Mouse (Mus musculus) adrenal gland, postnatal 4 days (tissue): ENCODE measurements at regions not wholly inside any gene's neighbourhood (a gene's known extent, or its start where the extent isn't known, plus 50 kb on each side); places are given as distances from the start of the nearest gene placed in this dataset.

ENCODE experiments used
- DNase-seq, 2 experiments: peaks; one replicate each; pipeline ENCODE4 v3.0.0; 2021 to 2022; ENCODE audit warnings: low spot score in 2 of 2, mixed read lengths in 2 of 2

DNA sequence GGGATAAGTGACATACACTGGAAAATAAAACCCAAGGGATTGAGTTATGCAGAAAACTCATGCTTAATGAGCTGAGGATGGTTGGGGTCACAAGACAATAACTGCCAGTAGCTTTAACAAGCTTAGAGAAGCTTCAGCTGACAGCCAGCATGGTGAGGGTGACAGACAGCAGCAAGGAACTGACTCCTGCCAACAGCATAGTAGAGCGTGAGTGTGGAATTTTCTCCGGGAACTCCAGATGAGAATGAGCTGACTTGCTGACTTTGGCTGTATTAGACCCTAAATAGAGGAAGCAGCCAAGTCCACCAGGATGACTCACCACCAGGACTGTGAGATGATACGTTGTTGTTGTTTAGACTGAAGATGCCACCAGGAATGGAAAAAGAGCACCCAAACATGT is 788.2 kb downstream of the Adgrl2 start:
- DNase-seq: no peak

DNA sequence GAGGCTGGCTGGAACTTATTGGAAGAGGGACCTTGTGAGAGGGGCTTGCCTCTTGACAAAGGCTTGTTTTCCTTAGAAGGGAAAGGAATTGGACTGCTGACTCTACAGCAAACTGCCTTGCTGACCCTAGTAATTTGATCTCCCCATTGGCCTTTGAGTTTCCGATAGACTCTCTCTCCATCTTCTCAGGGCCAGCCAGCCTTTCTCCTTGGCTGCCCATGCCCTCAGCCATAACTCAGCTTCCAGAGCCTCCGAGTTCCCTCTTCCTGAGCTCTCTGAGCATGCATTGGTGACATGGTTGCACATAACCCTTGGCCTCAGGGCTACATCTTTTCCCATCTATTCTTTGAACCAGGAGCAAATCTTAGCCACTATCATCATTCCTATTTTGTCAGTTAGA is 803.7 kb downstream of the Adgrl2 start:
- DNase-seq: no peak

DNA sequence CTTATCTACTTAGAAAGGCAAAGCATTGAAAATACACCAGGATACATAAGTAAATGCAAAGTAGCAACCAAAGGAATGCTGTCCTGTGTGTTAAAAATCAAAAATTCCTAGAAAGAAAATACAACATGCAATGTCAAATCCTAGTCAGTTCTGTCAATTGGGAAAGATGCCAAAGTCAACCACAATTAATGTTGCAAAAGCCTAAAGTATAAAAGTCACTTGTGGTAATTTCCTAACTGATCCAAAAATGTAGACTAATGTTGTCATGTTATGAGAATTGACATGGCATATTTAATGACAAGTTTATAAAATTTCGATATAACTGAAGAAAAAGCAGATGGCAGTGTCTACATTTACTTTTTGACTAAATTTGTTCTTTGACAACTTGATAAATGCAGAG is 822.8 kb downstream of the Adgrl2 start:
- no peak for DNase-seq

DNA sequence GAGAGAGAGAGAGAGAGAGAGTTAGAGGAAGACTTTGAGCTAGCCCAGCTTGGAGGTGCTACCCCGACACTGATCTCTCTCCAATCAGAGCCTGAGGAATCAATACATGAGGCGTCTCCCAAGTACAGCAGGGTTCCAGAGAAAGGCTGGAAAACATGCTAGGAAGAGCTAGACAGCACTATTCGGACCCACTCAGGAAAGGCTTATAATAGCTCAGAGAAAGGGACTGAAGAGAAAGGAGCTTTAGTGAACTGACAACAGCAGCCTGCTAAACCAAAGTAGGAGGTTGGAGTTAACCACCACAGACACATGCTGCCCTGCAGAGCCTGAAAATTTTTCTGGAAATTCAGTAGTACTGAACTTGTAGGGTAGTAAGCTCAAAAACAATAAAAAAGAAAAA is 831.3 kb downstream of the Adgrl2 start:
- no peak for DNase-seq

DNA sequence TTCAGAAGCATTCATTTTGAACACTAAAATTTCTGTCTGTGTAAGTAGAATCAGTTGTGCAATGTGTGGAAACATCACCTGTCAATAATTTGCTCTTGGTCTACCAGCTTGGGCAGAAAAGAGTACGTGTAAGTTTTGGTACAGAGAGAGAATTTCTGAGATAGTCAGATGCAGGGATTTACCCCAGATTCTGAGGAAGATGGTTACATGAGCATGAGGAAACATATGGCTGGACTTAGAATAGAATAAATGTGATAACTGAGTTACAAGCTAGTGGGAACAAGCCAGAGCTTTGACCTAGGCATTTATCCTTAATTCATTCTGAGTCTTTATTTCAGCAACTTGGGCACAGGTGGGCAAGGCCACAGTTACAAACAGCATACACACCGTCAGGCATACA is 831.8 kb downstream of the Adgrl2 start:
- no peak for DNase-seq

DNA sequence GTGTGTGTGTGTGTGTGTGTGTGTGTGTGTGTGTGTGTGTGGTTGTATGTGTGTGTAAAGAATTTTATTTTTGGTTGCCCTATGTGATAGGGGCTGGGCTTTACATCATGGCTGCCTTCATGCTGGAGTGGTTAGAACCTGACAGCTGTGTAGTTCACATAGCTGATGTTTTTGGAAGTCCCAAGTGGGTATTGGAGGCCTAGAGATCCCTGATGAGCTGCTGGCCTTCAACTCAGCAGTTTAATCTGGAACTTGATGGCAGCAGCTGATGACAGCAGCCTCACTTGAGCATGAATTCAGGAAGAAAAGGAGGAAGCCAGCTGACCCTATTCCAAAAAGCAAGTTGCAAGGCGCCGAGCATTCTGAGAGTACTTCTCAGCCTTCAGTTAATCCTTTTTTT is 846.6 kb downstream of the Adgrl2 start:
- DNase-seq: no peak

DNA sequence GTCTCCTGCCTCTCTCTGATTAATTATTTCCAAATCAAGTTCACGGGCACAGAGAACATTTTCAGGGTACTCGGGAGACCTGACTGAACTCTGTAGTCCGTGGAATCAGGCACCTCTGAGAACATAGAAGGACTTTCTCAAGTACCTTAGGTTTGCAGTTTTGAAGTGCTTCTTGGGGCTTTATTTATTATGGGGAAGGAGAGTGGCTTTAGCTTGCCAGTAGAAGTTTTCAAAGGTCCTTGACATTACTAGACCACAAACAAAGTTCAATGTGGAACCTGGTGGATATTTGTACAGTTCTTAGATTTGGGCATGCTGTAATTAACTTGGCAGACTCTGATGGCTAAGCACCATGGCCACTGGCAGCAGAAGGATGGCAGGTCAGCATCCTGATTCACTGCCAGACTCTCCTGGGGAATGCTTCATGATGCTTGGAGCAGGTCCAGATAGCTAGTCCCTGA is 853.5 kb downstream of the Adgrl2 start:
- no peak for DNase-seq

DNA sequence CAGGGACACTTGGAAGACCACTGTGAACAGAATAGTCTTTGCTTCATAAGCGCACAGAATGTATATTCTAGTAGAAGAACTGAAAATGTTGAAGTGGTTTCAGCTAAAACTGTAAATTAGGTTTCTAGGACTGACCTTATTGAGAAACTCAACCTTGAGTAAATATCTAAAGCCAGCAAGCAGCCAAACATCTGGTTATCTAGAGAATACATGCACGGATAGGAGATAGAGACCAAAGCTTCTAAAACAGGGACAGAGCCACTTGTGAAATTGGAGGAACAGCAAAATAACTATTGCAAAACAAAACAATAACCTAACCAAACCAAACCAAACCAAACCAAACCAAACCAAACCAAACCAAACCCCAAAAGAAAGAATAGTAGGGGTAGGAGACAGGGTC is 855.7 kb downstream of the Adgrl2 start:
- no peak for DNase-seq

DNA sequence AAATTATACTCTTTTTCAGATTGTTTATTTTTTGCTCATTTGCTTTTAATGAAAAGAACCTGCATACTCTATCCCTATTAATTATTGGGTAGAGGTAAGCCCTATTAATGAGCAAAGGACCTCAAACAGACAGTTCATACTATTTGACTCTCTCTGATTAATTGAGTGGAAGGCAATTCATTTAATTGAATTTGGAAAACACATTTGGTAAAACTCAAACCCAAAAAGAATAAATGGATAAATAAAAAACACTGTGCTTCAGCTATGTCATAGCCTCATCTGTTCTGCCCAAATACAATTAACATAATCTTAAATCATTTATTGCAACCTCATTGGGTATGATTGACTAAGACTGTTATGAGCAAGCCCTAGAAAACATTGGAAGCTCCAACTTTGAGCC is 874.8 kb downstream of the Adgrl2 start:
- DNase-seq: no peak

DNA sequence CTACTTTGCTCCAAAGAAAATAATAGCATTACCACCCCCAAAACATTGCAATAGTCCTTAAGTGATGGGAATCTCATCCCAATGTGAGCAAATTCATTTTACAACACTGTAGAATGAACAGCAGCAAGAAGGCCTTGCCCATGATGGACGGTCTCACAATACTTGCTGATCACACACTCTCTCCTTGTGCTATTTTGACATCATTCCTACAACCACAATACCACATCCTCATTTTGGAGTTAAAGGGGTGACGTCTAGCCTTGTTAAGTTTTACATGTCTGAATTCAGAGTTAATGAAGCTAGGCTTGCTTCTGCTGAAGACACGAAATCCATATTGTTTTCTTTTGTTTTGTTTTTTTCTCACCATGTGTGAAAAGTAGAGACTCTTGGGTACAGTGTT is 878.2 kb downstream of the Adgrl2 start:
- DNase-seq: no peak

DNA sequence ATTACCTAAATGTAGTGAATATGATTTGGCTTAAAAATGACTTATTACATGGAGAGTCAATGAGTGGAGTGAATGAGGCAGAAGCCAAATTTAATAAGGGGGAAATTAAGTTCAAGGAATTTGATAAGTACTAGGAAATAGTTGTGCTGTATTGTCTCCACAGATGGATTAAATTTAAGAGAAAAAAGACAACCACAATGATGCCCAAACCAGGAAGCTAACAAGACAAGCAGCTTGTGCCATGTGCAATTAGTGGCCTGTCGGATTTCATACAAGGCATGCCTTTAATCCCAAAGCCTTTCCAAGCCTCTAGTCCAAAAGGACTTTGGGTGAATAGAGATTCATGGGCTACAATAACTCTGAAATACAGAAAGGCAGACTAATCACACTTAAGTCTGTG is 883.3 kb downstream of the Adgrl2 start:
- no peak for DNase-seq

DNA sequence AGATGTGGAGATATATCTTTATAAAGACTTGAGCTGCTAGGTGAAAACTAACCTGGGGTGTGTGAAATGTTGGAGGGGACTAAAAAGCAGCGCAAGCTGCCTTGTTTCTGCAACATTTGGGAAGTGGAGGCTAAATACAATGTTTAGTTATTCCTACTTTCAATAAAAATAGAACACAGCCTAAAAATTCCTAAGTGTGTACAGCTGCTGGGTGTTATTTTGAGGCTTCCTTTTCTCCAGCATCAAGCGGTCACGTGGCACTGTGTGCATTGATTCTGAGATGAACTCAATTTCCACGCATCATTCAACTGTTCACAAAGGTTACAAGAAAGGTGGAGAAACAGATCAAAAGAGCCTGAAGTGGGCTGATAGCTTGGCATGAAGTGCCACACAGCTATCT is 896.4 kb downstream of the Adgrl2 start:
- DNase-seq: no peak

DNA sequence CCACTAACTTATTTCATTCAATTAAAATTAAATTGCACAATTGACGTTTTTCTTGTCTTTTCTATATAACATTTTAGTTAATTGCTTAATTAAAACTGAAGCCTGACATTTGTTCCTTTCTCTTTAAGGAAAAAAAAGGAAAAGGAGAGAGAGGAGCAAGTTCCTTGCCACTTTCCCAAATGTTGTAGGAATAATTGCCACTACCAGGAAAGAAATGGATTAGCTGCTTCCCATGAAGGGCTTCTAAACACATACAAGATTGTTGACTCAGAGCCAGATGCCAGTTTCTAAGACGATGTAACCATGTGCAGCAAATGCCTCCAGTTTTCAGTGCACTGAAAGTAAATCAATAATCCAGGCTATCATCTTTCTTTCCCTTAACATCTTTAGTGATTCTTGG is 914.5 kb downstream of the Adgrl2 start:
- DNase-seq: no peak

DNA sequence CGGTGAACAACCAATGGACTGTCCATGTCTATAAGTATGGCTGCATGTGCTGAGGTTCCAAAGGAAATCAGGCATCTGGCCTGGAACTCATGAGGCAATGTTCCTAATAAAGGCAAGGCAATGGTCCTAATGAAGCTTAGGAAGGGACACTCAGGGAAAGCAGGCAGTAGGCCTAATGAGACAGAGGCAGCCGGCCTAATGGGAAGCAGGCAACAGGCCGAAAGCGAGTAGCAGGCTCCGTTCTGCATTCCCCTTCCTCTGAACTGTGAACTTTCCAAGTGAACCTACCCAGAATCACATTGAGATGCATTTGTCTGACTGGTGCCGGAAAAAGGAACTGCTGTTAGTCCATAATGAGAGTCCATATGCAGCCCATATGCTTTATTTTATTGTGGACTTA is 923.7 kb downstream of the Adgrl2 start:
- no peak for DNase-seq

DNA sequence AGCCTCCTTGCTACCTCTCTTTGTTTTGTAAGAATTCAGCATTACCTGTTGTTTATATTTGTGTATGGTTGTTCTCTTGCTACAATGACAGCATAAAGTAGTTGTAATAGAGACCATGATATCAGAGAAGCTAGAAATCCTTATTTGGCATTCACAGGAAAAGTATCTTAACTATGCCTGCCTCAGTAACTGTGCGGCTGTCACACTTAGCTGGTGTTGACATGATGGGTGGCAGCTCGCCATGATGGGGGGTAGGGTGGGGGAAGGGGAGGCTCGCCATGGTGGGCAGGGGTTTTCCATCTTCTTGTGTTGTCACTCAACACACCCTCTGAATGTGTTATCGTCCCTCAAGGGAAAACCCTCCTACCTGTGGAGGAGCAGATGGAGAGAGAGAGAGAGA is 934.3 kb downstream of the Adgrl2 start:
- no peak for DNase-seq

DNA sequence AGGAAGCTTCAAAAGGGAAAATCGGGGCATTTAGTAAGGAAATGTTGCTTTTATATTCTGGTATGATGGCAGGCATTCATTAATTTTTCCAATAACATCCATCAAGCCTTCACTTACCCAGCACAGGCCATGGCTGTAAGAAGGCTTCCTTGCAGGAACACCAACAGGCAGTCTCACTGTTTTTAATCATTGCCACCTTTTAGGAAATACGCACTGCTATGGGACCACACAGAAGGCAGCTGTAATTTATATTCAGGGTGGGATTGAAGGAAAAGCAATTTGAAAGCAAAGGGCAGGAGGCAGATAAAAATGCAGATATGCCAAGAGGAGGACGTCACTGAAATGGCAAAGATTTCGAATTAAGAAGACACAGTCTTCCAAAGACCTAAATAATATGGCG is 937.8 kb downstream of the Adgrl2 start:
- no peak for DNase-seq

DNA sequence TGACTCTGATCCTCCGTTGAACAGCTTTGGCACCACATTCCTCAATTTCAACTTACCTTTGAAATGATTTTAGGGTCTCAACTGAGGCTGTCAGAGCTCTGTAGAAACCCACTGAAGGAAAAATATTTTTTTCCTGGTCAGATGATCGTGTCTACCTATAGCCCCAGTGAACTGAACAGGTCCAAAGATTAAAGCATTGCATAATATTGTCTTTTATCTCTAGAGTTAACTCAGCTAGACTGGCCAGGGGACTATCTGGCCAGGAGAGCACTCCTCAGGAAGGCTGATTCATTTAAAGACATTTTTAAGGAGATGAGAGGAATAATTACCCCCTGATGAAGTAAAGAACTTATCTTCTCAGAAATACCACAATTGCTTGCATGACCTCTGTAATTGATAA is 942.1 kb downstream of the Adgrl2 start:
- DNase-seq: no peak

DNA sequence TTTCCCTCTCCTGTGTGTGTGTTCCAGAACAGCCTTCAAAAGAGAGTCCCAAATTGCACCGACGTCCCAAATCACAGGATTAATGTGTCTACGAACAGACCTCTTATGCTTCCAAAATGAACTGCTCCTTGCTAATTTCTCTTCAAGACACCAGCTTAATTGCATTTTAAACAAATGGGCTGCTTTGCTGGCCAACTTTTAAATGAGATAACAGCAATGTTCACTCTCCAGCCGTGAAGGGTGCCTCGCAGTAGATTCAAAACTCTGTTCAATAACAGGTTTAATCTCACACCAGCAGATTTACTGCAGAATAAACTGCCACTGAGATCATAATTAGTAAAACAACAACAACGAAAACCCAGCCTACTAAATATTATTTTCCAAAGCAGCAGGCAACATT is 957.8 kb downstream of the Adgrl2 start:
- no peak for DNase-seq

DNA sequence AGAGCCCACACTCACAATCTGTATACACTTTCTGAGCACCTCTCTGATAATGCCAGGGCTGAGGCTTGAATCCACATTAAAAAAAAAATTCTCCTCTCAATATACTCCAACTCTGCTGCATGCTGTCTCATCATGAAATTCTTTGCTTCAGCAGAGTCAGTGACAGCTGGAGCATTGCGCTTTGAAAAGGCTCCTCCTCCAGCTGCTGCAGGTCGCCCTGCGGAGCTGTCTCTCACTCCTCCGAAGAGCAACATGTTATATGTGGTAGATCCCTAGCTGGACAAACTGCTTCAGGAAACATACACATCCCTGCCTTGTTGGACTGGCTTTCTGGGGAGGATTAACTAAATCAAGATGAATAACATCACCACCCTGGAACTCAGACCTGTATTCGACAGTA is 984.5 kb downstream of the Adgrl2 start:
- no peak for DNase-seq

DNA sequence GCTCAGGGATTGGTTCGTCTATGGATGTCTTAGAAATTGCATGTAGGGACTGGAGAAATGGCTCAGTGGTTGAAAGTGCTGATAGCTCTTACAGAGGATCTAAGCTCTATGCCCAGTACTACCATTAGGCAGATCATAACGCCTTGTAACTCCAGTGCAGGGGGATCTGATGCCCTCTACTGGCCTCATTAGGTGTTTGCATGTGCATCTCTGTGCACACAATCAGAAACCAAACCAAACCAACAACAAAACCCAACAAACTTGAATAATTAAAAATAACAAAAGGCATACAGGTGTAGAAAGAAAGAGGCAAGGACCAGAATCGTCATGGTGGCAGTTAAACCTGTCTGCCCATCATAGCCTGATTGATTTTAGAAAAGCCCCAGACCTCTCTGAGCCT is 986.3 kb downstream of the Adgrl2 start:
- DNase-seq: no peak

DNA sequence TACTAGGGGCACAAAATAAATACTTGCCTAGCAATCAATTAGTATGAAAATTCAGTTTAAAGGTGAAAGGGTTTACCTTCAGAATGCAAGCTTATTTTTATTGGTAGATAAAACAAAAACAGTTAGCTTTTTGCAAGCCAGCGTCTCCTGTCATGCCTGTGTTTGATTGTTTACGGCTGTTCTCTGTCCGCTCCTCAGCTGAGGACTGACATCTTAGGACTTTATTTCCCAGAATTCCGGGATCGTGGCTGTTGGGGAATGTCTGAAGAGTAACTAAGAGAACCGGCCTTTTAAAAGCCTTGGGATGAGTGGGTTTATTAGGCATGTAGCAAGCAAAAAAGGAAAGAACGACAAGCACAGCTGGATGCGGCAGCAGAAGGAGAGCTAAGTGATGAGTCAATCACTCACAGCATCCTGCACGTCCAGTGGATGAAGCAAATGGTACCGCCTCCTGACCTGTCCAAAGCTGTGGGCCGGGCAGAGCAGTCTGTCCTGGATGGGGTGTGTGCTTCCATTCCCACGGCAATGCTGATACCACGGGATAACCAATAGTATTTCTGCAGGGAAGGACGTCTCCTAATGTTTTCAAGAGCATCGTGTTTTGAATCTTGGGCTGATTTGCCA is 990.9 kb downstream of the Adgrl2 start:
- no peak for DNase-seq

DNA sequence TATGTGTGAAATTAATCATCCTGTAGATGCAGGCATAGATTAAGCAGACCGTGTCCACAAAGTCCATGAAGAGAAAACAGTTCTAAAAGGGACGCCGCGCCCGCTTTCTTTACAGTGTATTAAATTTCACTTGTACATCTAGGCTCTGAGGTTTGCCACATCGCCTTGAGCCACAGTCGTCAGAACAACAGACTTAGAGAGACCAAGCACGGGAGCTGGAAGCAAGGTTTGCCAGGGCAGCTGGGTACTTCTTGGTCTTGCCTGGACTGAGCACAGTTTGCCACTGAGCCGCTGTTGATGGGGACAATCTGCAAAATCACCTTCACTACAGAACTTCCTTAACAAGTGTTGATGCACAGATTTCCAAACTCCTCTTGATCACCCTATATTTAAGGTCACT is 998.6 kb downstream of the Adgrl2 start:
- DNase-seq: no peak

DNA sequence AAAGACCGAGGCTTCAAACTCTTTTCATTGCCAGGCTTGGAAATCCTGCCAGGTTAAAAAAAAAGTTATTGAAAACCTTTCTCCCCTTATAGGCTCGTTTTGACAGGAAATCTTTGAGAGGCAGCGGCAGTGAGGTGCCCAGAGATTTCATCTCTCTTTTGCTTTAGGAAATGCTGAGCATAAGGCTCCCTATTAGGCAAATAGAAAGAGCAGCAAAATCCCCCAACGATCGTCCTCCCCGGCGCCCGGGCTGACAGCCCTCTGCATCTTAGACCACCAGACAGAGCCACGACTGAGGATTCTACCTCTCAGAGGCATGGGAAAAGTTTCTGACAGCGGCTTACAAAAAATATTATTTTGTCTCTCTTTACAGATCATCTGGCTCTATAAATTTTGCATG is 999.5 kb downstream of the Adgrl2 start:
- DNase-seq: no peak

DNA sequence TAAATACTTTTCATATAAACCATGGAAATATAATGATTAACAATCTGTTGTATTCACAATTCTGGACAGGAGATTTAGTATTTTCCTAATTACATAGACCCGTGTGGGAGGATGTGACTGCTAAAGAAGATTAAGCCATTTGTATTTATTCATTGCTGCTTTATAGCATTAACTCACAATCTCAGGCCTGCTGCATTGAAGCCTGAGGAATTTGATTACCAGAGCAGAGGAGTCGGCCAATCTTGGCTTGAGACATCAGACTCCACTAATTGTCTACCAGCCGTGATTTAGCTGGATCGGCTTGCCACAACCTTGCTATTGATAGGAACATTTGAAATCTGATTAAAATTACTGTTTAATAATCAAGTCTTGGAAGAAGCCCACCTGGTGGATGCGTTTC is 1007.5 kb downstream of the Adgrl2 start:
- DNase-seq: no peak
